Mouse (Mus musculus) naive thymus-derived CD4-positive, alpha-beta T cell, adult 2 months (primary cell): ENCODE data around the gene Apopt1.
"Not testable (repeated sequence)": the region's sequence is repeated elsewhere in the genome, so short reads cannot be mapped to it uniquely, and the experiment has no call there.

Source experiments
- DNase-seq: peaks from one replicate; pipeline ENCODE4 v3.0.0-alpha.2; 2011; ENCODE audit warnings: low read depth

The Apopt1 gene

GRCm38 (mm10) chr12:111710091-111710490 is 3.0 kb upstream of the Apopt1 start:
- DNase-seq: no peak

GRCm38 (mm10) chr12:111712476-111712875 is 585 bp upstream of the Apopt1 start:
- DNase-seq: peak; percentile 31

- not testable (repeated sequence) for DNase-seq
Measured at GRCm38 (mm10) chr12:111713880-111714279, 819 bp downstream of the Apopt1 start.

GRCm38 (mm10) chr12:111716505-111716904 is 3.4 kb downstream of the Apopt1 start:
- DNase-seq: no peak

GRCm38 (mm10) chr12:111718656-111719055 is 5.6 kb downstream of the Apopt1 start:
- DNase-seq: no peak

- DNase-seq: no peak
Measured at GRCm38 (mm10) chr12:111720222-111720621, 7.2 kb downstream of the Apopt1 start.

GRCm38 (mm10) chr12:111722654-111723053 is 9.6 kb downstream of the Apopt1 start:
- DNase-seq: peak; percentile 54

GRCm38 (mm10) chr12:111724638-111725337 is 11.7 kb downstream of the Apopt1 start:
- no peak for DNase-seq

GRCm38 (mm10) chr12:111725338-111726121 is 12.5 kb downstream of the Apopt1 start:
- DNase-seq: no peak

GRCm38 (mm10) chr12:111726122-111726463 is 13.0 kb downstream of the Apopt1 start:
- DNase-seq: no peak

GRCm38 (mm10) chr12:111727956-111728355 is 14.9 kb downstream of the Apopt1 start:
- DNase-seq: no peak

- peak; percentile 93 for DNase-seq
Measured at GRCm38 (mm10) chr12:111731822-111732807, 19.1 kb downstream of the Apopt1 start.

GRCm38 (mm10) chr12:111732921-111733320 is 19.9 kb downstream of the Apopt1 start:
- DNase-seq: no peak

- no peak for DNase-seq
Measured at GRCm38 (mm10) chr12:111734912-111735311, 21.9 kb downstream of the Apopt1 start.

- DNase-seq: not testable (repeated sequence)
Measured at GRCm38 (mm10) chr12:111736676-111737075, 23.6 kb downstream of the Apopt1 start.

GRCm38 (mm10) chr12:111737370-111737769 is 24.3 kb downstream of the Apopt1 start:
- no peak for DNase-seq

- peak; percentile 45 for DNase-seq
Measured at GRCm38 (mm10) chr12:111738754-111739153, 25.7 kb downstream of the Apopt1 start.

GRCm38 (mm10) chr12:111741338-111741737 is 28.3 kb downstream of the Apopt1 start:
- DNase-seq: no peak

- no peak for DNase-seq
Measured at GRCm38 (mm10) chr12:111743419-111743818, 30.4 kb downstream of the Apopt1 start.

GRCm38 (mm10) chr12:111743981-111744423 is 30.9 kb downstream of the Apopt1 start:
- no peak for DNase-seq

GRCm38 (mm10) chr12:111745274-111745673 is 32.2 kb downstream of the Apopt1 start:
- DNase-seq: no peak

- peak; percentile 52 for DNase-seq
Measured at GRCm38 (mm10) chr12:111746091-111746490, 33.0 kb downstream of the Apopt1 start.
